Mouse (Mus musculus): ENCODE measurements at regions not wholly inside any gene's neighbourhood (a gene's known extent, or its start where the extent isn't known, plus 50 kb on each side); places are given as distances from the start of the nearest gene placed in this dataset.

- DNase-seq, result no peak
Measured at GRCm38 (mm10) chr4:81005507-81006328, 95.3 kb downstream of the Lurap1l start.

DNA sequence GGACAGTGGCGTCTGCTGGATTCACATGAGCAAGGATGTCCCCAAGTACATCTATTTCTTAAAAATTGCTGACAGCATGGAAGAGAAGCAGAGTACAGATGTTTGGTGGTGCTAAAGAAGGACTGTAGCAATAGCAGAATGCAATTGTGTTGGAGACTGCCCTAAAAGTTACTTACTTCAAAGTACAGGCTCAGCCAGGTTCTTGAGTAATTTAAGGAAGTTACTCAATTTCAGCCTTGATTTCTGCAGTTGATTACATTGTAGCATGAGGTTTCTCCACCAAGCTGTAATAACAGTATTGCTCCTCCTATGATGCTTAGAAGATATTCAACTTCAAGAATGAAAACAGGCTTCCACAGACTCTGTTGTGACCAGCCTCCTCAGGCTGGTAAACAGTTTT lies 96.1 kb downstream of the Lurap1l start:
- no peak for DNase-seq

- DNase-seq, result no peak
Measured at GRCm38 (mm10) chr4:81021850-81022249, 111.4 kb downstream of the Lurap1l start.

- no peak for DNase-seq
Measured at GRCm38 (mm10) chr4:81023436-81023983, 113.1 kb downstream of the Lurap1l start.

GRCm38 (mm10) chr4:81027558-81027957 lies 117.1 kb downstream of the Lurap1l start:
- DNase-seq, result peak; percentile 36

DNA sequence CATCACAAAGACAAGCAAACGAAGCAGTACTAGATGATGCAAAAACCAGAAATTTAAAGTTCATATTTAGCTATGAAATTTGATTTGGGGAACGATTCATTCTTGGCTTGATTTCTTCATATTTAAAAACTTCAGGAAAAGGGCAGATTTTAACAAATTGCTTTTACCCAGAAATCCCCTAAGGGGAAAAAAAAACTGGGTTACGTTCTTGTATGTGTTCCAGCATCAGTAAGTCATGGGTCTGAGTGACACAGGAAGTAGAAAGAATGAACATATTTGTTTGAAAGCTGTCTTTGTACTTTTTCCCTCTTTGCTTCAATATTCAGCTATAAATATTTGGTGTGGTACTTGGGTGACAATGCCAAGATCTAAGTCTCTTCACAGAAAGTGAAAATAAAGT lies 120.2 kb downstream of the Lurap1l start:
- no peak for DNase-seq

DNA sequence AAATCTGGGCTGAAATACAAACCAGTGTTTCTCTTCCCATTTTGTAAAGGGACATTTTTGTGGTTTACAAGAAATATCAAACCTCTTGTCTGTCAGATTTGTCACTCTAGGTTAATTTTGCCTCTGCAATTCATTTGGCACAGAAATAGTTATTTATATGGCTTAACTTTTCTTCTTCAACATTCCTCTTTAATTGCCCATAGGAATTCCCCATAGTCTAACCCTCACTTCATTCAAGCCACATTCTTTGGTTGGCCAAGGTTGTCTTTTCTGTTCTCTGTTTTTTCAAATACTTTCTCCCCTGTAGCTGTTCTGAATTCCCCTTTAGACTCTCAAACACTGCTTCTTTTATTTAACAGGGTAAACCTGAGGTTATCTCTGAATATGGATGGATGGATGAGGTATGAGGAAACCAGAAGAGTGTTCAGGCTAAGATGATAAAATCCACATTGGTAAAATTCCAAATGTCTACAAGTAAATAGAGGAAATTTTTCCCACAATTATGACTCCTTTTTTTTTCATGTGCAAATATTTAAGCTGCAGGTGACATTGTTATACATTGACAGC lies 127.0 kb downstream of the Lurap1l start:
- DNase-seq, result no peak

DNA sequence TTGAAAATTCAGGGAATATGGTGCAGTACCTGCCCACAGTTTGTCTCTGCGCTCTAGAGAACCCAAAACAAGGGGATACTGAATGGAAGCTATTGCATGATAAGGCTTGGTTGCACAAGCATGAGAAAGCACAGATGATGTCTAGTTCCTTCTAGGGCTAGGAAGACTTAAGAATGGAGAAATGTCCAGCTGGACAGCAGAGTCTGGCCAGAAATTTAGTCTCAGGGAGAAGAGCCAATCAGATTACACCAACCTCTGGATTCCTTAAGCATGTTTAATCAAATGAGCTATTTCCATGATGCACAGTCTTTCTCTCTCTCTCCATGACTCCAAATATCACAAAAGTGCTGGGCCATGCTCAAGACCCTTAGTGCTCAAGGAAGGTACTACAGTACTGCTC lies 147.8 kb downstream of the Lurap1l start:
- no peak for DNase-seq

DNA sequence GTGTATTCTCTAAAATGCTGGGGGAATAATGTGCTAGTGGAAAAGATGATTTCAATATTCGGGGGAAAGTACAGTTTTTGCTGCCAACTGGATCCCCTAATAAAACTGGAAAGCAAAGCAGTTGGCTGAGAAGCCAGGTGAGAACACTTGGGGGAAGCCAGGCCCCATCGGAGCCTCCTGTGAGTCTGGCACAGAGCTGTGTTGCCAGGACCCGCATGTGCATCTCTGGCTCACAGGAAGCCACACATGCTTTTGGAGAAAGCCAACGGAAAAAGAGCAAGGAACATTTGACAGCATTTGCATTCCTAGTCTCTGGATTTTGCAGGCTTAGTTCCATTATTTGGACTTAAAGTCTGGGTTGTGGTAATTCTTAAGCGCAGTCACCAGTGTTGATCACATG lies 148.4 kb downstream of the Lurap1l start:
- no peak for DNase-seq

- no peak for DNase-seq
Measured at GRCm38 (mm10) chr4:81059356-81059755, 148.9 kb downstream of the Lurap1l start.

DNA sequence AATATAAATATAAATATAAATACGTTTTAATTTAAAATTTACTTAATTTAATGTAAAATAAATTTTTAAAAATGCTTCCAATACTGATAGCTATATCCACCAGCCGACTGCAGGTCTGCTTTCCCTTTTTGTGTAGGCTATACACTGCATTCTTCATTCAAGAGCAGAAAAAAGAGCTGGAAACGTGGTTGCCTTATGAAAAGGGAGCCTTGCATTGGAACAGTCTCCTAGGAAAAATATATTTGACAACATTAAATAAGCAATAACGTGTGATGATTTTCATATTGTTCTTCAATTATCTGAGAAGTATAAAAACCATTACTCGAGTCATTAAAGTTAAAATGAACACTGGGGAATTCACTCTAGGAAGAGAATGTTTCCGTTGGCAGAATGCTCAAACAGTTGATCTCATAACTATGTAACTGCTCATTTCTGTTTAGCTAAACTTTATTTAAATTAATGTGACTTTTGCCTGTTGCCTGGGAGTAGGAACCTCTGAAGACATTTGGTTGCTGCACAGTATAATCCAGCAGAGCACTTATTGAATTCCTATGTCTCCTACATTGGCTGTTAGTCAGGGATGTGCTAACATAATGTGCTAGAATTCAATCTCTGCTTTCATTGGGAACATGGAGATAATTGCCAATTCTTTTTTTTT lies 172.0 kb downstream of the Lurap1l start:
- DNase-seq, result no peak

DNA sequence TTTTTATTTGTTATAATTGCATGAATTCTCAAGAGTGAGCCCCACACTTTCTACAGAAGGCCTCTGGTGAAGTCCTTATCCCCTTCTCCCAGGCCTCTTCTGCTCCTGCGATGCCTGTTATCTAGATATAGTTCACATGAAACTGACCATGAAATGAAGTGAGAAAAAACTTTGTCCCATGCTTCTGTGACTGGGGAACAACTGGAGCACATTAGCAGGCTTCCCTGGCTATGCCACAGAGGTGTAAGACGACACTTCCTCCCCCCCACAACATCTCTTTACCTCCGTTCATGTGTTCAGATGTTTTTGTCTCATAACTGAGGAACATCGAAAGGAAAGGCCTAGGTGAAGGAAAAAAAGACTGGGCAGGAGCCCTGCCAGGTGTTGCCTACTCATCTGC lies 174.7 kb downstream of the Lurap1l start:
- no peak for DNase-seq

DNA sequence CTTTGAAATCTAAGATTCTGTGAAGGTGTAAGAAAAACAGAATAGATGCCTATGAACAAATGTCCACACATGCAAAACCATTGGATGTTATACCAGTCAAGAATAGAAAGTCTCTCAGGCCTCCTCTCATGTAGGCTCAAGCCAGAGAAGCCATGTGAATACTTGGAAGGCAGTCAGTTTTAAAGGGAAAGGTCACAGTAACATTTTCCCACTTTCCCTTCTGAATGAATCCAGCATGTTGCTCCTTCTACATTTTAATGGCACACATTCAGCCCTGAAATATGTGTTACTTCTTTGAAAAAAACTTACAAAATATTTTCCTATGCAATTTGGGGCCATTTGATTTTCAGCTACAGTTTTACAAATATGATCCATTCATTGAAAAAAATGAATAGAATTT lies 186.1 kb downstream of the Lurap1l start:
- no peak for DNase-seq

DNA sequence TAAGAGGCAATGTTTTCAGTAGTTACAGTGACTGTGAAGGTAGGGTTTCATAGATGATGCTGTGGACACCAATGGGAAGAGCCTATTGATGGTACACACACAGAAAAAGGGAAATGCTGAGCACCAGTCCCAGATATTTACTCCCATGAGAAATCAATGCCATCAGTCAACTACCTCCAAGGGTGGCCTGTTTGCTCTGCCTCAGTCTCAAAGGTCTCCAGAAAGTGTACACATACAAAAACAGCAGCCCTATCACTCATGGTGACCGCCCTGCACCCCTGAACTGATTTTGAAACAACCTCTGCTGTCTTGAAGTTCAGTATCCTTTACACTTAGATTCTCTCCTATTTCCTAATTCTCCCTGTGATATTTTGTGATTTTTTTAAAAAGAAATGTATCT lies 187.2 kb downstream of the Lurap1l start:
- no peak for DNase-seq

DNA sequence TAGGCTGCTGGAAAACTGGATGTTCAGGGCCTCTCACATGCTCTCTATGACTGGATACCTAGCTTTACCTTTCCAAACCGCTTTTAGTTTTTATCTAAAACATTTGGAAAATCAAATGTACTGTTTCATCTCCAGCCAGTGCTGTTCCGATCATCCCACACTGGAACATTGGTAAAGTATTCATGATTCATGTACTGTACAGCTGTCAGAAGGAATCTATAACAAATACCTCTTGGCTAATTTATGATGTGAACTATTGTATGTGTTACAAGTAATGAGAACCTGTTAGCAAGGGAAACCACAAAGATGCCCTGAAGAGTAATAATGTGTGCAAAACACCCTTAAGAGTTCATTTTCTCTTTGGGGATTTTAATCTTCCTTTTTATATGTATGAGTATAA lies 190.6 kb downstream of the Lurap1l start:
- DNase-seq, result no peak

- DNase-seq, result peak; percentile 15
Measured at GRCm38 (mm10) chr4:81111307-81111706, 200.9 kb downstream of the Lurap1l start.

- no peak for DNase-seq
Measured at GRCm38 (mm10) chr4:81116411-81116810, 206.0 kb downstream of the Lurap1l start.

DNA sequence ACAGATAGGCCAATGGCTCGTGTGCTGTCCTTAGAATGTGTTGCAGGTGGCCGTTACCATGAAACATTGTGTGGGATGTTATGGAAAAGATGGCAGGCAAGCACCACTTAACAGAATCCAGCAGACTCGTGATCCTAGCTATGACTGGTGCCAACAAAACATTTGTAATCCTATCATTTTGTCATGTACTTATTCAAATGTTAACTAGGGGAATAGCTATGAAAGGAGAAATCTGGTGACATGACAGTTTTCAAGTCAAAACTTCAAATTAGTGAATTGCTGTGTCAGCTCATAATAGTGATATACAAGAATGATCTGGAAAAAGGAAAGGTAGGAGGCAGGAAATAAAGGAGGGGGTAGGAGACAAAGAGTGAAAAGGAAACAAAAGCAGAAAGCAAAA lies 213.7 kb downstream of the Lurap1l start:
- DNase-seq, result no peak

DNA sequence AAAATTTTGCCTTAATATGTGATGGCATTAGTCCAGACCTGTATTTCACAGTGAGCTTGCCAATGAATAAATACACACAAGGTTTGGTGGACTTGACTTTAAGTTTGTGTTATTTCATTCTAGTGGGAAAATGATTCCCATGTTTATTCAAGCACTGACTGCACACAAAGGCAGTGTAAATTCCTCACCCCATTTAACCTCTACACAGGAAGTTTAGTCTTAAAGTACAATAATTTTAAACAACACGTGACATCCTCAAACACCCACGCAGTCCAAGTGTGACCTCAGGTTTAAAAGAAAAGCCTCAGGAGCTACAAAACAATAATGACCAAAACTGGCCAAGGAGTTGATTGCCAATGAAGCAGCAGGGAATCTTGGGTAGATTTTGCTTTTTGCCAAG lies 219.4 kb downstream of the Lurap1l start:
- DNase-seq, result peak; percentile 69

GRCm38 (mm10) chr4:81173111-81173510 lies 262.7 kb downstream of the Lurap1l start:
- no peak for DNase-seq

GRCm38 (mm10) chr4:81177443-81178041 lies 265.1 kb downstream of the Mpdz start:
- DNase-seq, result peak; percentile 48

DNA sequence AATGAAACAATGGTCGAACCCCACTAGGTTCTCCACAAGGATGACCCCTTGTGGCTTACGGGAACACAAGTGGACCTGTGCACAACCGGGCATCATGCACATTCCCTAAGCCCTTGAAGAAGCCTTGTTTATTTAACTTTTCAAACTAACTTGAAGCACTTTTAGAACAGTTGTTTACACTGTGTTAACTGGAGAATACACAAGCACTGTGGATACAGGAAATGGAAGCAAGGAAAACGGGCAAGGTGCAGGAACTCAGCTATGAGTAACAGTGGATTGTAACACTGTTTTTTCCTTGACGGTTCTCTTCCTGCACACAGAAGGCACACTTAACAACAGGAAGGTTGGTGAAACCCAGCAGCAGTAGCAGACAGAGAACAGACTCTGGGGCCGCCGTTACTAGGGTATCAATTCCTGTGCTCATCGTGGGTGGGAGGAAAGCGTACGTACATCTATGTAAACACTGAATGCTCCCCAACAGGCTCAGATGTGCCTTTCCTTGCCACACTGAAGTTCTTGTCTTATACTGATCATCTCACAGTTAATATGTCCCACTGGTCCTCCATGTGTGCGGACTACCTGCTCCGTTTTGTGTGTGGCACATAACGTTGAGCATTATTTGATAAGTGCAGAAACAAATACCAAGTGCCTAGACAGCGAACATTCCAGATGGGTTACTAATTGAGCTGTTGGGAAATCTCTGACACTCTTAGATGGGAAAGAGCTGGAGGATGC lies 264.4 kb downstream of the Mpdz start:
- DNase-seq, result peak; percentile 31

- DNase-seq, result peak; percentile 94
Measured at GRCm38 (mm10) chr4:81178782-81179135, 263.9 kb downstream of the Mpdz start.
